Mouse (Mus musculus) CD4-positive helper T cell, adult 2 months (primary cell): ENCODE results near the gene Cdkl4.

Source experiments
- DNase-seq: peaks from one replicate; pipeline ENCODE4 v3.0.0-alpha.2; 2012; ENCODE audit warnings: low read depth, missing footprints, low spot score

Cdkl4 gene

DNA sequence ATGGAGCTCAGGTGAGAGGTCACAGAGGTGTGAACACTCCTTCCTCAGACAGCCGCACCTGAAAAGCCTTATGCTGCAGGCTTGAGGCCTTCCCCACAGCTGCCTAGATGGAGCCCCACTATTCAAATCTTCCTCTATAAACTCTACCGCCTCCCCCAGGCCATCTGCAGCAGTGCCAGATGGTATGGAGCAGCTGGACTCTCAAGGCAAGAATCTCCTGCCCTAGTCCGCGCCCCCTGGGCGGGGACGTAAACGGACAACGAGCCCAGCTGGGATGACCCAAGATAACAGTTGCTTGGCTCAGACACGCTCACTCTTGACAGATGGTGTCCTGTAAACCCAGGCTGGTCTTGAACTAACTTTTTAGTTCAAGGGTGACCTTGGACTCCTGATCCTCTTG, 60.4 kb downstream of the Cdkl4 start:
- no peak for DNase-seq

DNA sequence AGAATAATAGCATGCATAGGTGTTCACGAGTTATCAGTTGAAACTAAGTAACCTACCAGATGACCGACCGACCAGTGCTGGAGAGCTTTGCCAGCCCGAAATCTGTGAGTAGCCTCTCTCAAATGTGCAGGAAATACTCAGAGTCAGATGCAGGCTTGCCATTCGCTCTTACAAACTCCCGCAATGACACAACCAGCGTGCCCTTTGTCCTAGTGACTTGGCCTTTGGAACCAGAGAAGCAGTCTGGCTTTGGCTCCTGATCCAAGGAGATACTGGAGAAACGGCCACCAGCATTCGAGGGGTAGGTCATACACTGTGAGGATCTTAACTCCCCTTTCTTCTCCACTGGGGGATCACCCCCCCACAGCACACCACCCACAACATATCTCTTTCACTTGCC, 61.7 kb downstream of the Cdkl4 start:
- no peak for DNase-seq

DNA sequence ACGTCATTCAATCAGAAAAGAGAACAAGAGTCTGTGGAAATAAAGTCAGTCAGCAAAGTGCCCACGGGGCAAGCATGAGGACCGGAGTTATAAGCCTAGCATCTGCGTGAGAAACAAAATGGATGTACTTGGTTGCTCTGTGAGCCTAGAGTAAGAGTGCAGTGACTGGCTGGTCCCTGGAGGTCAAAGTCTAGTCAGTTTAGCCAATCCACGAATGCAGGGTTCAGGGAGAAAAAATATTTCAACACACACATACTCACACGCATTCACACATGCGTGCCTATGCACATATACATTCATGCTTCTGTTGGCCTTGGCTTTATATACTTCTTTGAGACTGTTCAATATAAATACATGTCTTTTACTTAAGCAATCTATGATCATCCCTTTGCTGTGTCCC, 62.1 kb downstream of the Cdkl4 start:
- no peak for DNase-seq

DNA sequence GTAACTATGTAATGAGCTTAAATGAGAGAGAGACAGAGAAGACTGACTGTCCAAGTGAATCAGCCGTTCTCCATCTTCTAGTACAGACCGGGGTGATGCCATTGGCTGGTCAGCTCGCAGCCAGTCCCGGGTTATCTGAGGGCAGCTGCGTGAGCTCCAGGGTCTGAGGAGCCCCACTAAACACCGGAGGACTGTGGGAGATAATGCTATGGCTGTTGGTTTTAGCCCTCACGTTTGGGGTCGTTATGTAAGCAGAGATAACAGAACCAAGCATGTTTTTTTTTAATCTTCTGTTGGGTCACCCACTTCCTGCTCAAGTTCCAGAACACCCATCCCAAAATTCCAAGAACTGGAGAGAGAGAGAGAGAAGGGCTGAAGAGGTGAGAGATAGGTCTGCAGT, 63.8 kb downstream of the Cdkl4 start:
- DNase-seq, result no peak

- no peak for DNase-seq
Observed at GRCm38 (mm10) chr17:80510459-80510855, 67.2 kb downstream of the Cdkl4 start.

DNA sequence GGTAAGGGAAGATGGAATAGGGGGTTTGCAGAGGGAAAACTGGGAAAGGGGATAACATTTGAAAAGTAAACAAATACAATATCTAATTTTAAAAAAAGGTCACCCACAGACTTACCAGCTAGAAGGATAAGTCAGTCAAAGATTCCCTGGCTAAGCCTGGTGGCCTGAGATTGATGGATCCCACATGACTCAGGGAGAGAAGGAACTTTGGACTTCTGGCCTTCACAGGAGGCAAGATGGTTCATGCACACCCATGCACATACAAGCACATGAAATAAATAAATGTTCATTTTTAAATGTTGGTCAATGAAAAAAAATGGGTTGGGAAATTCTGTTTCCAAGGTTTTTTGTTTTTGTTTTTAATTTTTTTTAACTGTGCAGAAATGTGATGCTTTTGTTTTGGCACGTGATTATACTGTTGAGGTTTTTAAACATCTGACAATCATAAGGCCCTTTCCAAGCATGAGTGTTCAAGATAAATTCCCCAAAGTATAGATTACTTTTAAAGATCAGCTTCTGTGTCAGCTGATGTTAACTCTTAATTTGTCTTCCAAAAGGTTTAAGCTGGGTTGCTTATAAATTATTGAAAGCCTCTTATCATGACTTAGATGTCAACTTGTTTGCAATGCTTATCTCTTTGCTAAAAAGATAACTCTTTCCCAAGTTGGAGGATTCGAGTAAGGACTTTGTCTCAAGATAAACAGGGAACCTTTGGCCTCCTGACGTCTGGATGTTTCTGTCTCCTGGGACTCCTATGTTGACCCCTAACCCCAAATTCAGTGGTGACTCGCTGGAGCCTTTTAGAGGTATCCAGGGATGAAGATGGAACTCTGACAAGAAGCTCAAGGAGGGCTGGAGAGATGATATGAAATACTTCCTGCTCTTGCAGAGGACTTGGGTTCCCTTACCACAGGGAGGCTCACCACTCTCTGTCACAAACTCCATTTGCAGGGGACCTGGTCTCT, 67.8 kb downstream of the Cdkl4 start:
- no peak for DNase-seq

DNA sequence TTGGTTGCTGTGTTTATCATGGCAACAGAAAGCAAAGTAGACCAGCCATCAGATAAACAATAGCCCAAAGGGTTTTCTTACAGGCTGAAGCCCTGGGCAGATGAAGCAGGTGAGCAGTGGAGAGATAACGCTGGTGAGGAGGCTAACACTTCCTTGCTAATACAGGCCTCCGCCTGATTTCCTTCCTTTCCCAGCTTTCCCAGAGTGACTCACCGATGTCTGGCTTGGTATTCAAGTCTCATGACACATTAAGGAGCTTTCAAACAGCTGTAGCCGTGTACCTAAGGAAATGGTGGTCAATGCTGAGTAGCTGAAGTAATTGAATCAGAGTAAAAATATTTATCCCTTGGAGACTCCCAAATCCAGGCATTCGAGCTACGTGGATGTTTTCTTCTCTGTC, 71.8 kb downstream of the Cdkl4 start:
- no peak for DNase-seq

DNA sequence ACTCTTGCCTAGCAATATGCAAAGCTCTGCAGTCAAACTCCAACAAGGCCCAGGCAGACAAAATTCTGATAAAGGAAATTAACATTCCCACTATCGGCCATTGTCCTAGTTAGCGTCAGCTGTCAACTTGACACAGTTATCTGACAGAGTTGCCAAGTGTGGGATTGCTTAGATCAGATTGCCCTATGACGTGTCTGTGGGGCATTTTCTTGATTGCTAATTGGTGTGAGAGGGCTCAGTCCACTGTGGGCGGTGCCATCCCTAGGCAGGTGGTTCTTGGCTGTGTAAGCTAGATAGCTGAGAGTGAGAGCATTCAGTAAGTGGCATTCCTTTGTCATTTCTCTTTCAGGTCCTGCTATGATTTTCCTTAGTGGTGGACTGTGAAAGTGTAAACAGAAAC, 72.3 kb downstream of the Cdkl4 start:
- DNase-seq, result no peak

DNA sequence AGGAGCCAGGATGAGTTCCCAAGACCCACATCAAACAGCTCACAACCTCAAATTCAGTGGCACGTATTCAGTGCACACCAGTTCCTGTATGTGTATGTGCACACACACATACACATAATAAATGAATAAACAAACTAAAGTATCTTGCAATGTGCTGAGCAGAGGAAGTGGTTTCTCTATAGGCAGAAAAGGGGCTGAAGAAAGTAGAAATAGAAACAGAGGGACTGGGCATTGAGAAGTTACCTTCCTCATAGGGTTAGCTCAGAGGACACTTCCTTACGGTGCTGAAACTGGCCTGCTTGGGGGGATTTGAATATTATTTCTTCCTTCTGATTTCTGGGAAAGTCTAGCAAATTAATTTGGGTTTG, 75.8 kb downstream of the Cdkl4 start:
- peak; percentile 28 for DNase-seq

- DNase-seq, result peak; percentile 28
Observed at GRCm38 (mm10) chr17:80501037-80501804, 76.4 kb downstream of the Cdkl4 start.

GRCm38 (mm10) chr17:80500025-80500424, 77.6 kb downstream of the Cdkl4 start:
- no peak for DNase-seq

DNA sequence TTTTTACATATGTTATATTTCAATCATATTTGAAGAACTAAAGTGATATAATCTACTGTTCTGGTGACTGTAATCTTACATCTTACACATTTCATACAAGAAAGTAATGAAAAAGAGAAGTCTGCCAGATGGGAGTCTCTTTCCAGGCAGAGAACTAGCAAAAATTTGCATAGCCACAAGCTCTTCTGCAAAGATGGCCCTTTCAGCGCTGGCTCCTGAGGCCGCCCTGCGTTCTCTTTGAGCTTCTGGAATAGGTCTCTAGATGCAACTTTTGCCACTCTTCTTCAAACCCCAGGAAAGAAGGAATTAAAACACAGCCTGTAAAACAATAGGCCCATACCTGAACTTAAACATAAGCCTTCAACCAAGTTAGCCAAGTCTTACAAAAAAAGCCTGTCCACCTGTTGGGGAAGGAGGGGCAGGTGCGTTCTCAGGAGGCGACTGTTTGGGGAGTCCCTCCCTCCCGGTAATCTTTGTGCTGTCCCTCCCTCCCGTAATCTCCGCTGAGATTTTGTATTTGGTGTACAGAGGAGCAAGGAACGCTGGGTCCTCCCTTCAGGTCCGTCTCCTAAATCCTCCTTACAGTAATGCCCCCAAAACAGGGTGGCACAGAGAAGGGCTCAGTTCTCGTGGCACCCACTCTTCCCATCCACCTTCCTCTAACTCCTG, 78.9 kb downstream of the Cdkl4 start:
- no peak for DNase-seq

- no peak for DNase-seq
Observed at GRCm38 (mm10) chr17:80497183-80497601, 80.4 kb downstream of the Cdkl4 start.

DNA sequence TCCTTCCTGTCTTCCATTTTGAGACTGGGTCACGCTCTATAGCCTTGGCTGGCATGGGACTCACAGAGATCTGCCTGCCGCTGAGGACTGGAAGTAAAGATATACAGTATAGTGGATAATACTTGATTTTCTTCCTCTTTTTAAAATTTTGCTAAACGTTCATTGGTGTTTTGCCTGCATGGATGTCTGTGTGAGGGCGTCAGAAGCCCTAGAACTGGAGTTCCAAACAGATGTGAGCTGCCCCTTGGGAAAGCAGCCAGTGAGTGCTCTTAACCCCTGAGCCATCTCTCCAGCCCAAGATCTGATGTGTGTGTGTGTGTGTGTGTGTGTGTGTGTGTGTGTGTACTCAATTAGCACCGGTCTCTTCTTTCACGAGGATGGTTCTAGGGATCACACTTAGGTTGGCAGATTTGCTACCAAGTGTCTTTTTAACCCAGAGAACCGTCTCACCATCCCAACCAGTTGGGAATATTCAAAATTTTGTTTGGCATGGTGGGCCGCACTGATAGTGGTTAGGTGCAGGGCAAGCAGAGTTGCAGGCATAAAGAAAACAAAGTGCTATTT, 80.9 kb downstream of the Cdkl4 start:
- no peak for DNase-seq

GRCm38 (mm10) chr17:80496185-80496584, 81.4 kb downstream of the Cdkl4 start:
- no peak for DNase-seq

DNA sequence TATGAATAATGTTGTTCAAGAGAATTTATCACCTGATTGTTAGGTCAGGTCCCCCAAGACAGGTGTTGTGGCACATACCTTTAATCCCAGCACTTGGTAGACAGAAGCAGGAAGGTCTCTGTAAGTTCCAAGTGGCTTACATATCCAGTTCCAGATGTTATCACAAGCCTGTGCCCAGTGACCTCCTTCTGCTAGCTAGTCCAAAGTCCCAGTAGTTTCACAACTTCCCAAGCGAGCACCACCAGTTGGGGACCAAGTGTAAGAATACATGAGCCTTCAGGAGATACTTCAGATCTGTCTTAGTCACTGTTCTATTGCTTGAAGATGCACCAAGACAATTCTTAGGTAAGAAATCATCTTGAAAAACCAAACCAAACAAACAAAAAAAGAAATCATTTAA, 83.7 kb downstream of the Cdkl4 start:
- no peak for DNase-seq

DNA sequence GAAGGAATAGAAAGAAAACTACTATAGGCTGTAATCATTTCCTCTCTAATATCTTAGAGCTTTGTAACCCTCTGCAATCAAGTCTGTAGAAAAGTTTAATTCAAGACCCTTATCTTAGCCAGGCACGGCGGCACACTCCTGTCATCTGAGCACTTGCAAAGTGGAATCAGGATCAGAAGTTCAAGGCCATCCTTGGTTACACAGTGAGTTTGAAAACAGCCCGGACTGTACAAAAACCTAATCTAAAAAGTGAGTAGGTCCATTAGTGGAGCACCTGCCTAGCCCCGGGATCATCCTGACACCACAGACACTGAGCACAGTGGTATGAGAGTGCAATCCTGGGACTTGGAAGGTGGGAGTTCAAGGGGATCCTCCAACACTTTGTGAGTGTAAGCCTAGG, 84.8 kb downstream of the Cdkl4 start:
- no peak for DNase-seq

DNA sequence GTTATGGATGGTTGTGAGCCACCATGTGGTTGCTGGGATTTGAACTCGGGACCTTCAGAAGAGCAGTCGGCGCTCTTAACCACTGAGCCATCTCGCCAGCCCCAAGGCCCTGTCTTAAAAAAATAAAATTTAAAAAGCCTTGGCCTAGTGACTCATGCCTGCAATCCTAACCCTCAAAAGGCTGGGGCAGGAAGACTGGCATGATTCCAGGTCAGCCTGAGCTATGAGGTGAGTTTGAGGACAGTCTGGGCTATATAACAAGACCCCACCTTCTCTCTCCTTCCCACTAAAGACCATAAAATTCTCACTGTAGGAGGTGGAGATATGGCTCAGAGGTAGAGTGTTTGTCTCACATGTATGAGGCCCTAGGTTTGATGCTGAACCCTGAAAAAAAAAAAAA, 85.3 kb downstream of the Cdkl4 start:
- no peak for DNase-seq

DNA sequence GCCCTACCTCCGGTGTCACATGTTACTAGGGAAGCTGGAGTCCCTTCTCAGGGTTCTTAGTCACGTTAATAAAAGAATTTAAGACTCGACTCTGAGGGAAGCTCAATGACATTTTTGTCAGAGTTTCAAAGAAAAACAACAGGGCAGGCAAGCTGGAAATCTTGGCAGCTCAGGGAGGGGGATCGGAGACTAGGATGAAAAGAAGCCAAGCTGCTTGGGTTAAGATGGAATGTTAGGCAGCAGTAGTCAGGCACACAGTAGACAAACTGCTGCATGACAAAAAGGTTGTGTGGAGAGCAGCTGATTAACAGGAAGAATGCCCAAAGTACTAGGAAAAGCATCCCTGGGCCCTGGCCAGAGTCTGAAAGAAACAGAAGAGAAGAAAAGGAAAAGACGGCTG, 87.4 kb downstream of the Cdkl4 start:
- DNase-seq, result no peak

GRCm38 (mm10) chr17:80488918-80489317, 88.7 kb downstream of the Cdkl4 start:
- DNase-seq, result no peak

DNA sequence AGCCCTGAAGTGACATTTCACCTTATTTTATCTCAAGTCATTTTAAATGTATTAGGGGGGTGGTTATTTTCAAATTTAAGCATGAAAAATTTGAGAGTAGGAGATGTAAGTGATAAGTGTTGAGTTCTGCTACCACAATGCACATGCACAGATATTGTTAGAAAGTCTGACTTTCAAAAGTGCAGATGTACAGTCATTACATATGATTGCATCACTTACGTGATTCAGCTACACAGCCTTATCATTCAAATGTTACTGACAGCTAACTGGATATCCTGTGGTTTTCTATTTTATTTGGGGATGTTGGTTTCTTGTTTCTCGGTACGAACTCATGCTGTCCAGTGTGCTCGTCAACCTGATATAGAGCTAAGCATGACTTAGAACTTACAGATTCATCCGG, 92.5 kb downstream of the Cdkl4 start:
- no peak for DNase-seq

- DNase-seq, result no peak
Observed at GRCm38 (mm10) chr17:80480855-80481224, 96.8 kb downstream of the Cdkl4 start.
